Mouse (Mus musculus): Measurements from ENCODE around the gene Soat2. TPM values are rescaled to one million over a fixed set of nuclear protein-coding genes. Genes with fewer than 3 reads are reported as not detected.

Soat2 gene
- polyA plus RNA-seq, 1 experiment, result 0.14 TPM

GRCm38 (mm10) chr15:102211895-102212294 lies 61.6 kb downstream of the Soat2 start:
- H3K4me1 ChIP-seq (ENCODE audit: control insufficient read depth, insufficient read depth, low read length), result no peaks in the 10 kb centered on the region
- no peaks in the 10 kb centered on the region for H3K36me3 ChIP-seq (ENCODE audit: control insufficient read depth, insufficient read depth, low read length)
- no peaks in the 10 kb centered on the region for H3K27me3 ChIP-seq (ENCODE audit: control insufficient read depth, insufficient read depth, low read length)
- TF ChIP-seq CTCF (IDR thresholded peaks at IDR 0.05; ENCODE audit: control insufficient read depth, insufficient read depth, insufficient replicate concordance, low read depth, low read length), result no peak
- TF ChIP-seq POLR2A (IDR thresholded peaks at IDR 0.05; ENCODE audit: control insufficient read depth, low read depth, low read length), result no peak
- H3K4me3 ChIP-seq (ENCODE audit: control insufficient read depth, low read depth, low read length), result no peak overlapping the region
- no peak overlapping the region for H3K27ac ChIP-seq (ENCODE audit: control insufficient read depth, insufficient read depth, low read depth, low read length)

Other genes starting within 250 kb of the Soat2 start
- 0.20 TPM in 1 of 2 replicates, not detected in the other for gene Krt4, start 225.8 kb upstream of the Soat2 start, polyA plus RNA-seq (2012; rRNA removed)
- gene Krt79, start 210.2 kb upstream of the Soat2 start, polyA plus RNA-seq (2012; rRNA removed), result 0.40 and 0.61 TPM in 2 replicates
- 0.48 and 0.63 TPM in 2 replicates for gene Krt78, start 196.2 kb upstream of the Soat2 start, polyA plus RNA-seq (2012; rRNA removed)
- gene Krt8, start 146.0 kb upstream of the Soat2 start, polyA plus RNA-seq (2012; rRNA removed), result 9.3 and 16.7 TPM in 2 replicates
- 0.52 and 5.1 TPM in 2 replicates for gene Krt18, start 122.3 kb upstream of the Soat2 start, polyA plus RNA-seq (2012; rRNA removed)
- 75.6 and 75.9 TPM in 2 replicates for gene Eif4b, start 76.8 kb upstream of the Soat2 start, polyA plus RNA-seq (2012; rRNA removed)
- 6.5 and 6.9 TPM in 2 replicates for gene Tns2, start 50.1 kb upstream of the Soat2 start, polyA plus RNA-seq (2012; rRNA removed)
- gene Spryd3, start 14.3 kb upstream of the Soat2 start, polyA plus RNA-seq (2012; rRNA removed), result 42.1 and 46.6 TPM in 2 replicates
- 25.5 and 27.3 TPM in 2 replicates for gene Igfbp6, start 6.2 kb upstream of the Soat2 start, polyA plus RNA-seq (2012; rRNA removed)
- 9.9 and 11.3 TPM in 2 replicates for gene Zfp740, start 52.7 kb downstream of the Soat2 start, polyA plus RNA-seq (2012; rRNA removed)
- gene Csad, start 54.2 kb downstream of the Soat2 start, polyA plus RNA-seq (2012; rRNA removed), result 23.1 and 27.3 TPM in 2 replicates
- gene Itgb7, start 81.4 kb downstream of the Soat2 start, polyA plus RNA-seq (2012; rRNA removed), result 0.17 and 0.23 TPM in 2 replicates
- 2.6 and 3.9 TPM in 2 replicates for gene Rarg, start 107.0 kb downstream of the Soat2 start, polyA plus RNA-seq (2012; rRNA removed)
- 0.08 and 0.10 TPM in 2 replicates for gene Gm9918, start 120.0 kb downstream of the Soat2 start, polyA plus RNA-seq (2012; rRNA removed)
- gene Mfsd5, start 128.9 kb downstream of the Soat2 start, polyA plus RNA-seq (2012; rRNA removed), result 12.1 and 14.3 TPM in 2 replicates
- gene Espl1, start 145.7 kb downstream of the Soat2 start, polyA plus RNA-seq (2012; rRNA removed), result 41.4 and 45.3 TPM in 2 replicates
- 296 and 331 TPM in 2 replicates for gene Pfdn5, start 175.6 kb downstream of the Soat2 start, polyA plus RNA-seq (2012; rRNA removed)
- 30.3 and 34.3 TPM in 2 replicates for gene Myg1, start 181.2 kb downstream of the Soat2 start, polyA plus RNA-seq (2012; rRNA removed)
- 41.5 and 43.5 TPM in 2 replicates for gene Aaas, start 200.2 kb downstream of the Soat2 start, polyA plus RNA-seq (2012; rRNA removed)
- gene Sp7, start 216.7 kb downstream of the Soat2 start, polyA plus RNA-seq (2012; rRNA removed), result 0.06 TPM in 1 of 2 replicates, not detected in the other